11 mouse cellular contexts compared by ENCODE assay signal in the genomic region with DNA sequence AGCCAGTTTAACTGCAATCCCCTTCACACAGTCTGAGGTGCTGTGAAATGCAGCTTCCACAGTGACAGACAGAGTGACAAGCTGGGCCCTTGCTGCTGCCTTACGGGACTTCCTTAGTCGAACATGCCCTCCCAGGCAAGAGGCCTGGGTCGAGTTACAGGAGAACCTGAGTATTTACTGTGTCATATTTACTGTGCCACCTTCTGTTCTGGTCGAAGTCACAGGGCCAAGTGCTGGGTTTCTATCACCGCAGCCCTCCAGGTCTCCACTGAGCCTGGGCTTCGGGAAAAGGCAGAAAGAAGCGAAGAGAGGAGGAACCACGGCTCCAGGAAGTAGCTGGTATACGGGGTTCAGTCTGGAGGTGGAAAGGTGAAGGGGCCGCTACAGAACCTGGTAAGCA. TPM values are rescaled to one million over a fixed set of nuclear protein-coding genes. Genes with fewer than 3 reads are reported as not detected.
A peak's percentile ranks its signal among the peaks of the same experiment; 100 is the strongest.
DNase-seq lines count a peak whose midpoint lies in the region; ATAC-seq and TF ChIP-seq lines count a peak whose summit lies in the region.
"Had no signal": no experiment of that assay in that cellular context is flagged by ENCODE, and none has a peak within 500 bp of the region (broad histone marks: within the 10 kb centered on the region; RNA-seq: fewer than 3 reads in every experiment).

No protein-coding gene starts in this region.

- H3K27me3 ChIP-seq in heart, postnatal 0 days (ENCODE audit: control insufficient read depth, insufficient read depth, low read length): no peaks in the 10 kb centered on the region
- H3K27me3 ChIP-seq in forebrain, embryonic 13.5 days: no peaks in the 10 kb centered on the region
- H3K27me3 ChIP-seq: neural tube, embryonic 13.5 days had no signal

- H3K4me3 ChIP-seq in heart, postnatal 0 days (ENCODE audit: low read depth, low read length): no peak overlapping the region
- no peak overlapping the region for H3K4me3 ChIP-seq in forebrain, embryonic 13.5 days
- H3K4me3 ChIP-seq: neural tube, embryonic 13.5 days had no signal

- no peak overlapping the region; the same call in 1 of the 2 replicates for H3K9ac ChIP-seq in heart, postnatal 0 days (replicated peaks; ENCODE audit: low read depth, low read length)
- H3K9ac ChIP-seq in forebrain, embryonic 13.5 days: no peak overlapping the region
- H3K9ac ChIP-seq: neural tube, embryonic 13.5 days had no signal

- H3K4me1 ChIP-seq in heart, postnatal 0 days (ENCODE audit: control insufficient read depth, insufficient read depth): peaks cover 52% of the 10 kb centered on the region
- H3K4me1 ChIP-seq in forebrain, embryonic 13.5 days: no peaks in the 10 kb centered on the region

- peaks cover 12% of the 10 kb centered on the region for H3K36me3 ChIP-seq in heart, postnatal 0 days (replicated peaks; ENCODE audit: control insufficient read depth, insufficient read depth, low read length)
- H3K36me3 ChIP-seq in forebrain, embryonic 13.5 days (ENCODE audit: poor library complexity, severe bottlenecking): no peaks in the 10 kb centered on the region
- H3K36me3 ChIP-seq: neural tube, embryonic 13.5 days had no signal

- no peak for ATAC-seq in heart, postnatal 0 days (ENCODE audit: insufficient read depth, low read depth)
- ATAC-seq in forebrain, embryonic 13.5 days: no peak
- ATAC-seq: forebrain, embryonic 16.5 days had no signal

- WGBS in heart, postnatal 0 days: 68% methylated on average over 10 of the region's 10 CpGs
- 77% methylated on average over 10 of the region's 10 CpGs for WGBS in forebrain, embryonic 13.5 days

- H3K9me3 ChIP-seq in heart, postnatal 0 days (replicated peaks; ENCODE audit: control insufficient read depth, low read length): no peaks in the 10 kb centered on the region
- no peaks in the 10 kb centered on the region for H3K9me3 ChIP-seq in forebrain, embryonic 13.5 days (replicated peaks)
- H3K9me3 ChIP-seq: neural tube, embryonic 13.5 days had no signal

- DNase-seq in adrenal gland, postnatal 25 days: peak; percentile 2
- no peak for DNase-seq in adrenal gland, adult 8-10 months
- no peak for DNase-seq in heart, postnatal 0 days (ENCODE audit: low spot score)
- no peak for DNase-seq in heart, adult 18-20 months
- peak; percentile 26 for DNase-seq in thymus, postnatal 25 days
- DNase-seq in thymus, postnatal 0 days (ENCODE audit: low spot score): no peak
- no peak for DNase-seq in MN1 (ENCODE audit: low spot score)
- DNase-seq: thymus, adult 18-20 months had no signal

- TF ChIP-seq EP300 in heart, postnatal 0 days (IDR thresholded peaks at IDR 0.05; ENCODE audit: low read depth): no peak

- TF ChIP-seq CTCF in heart, postnatal 0 days (IDR thresholded peaks at IDR 0.05; ENCODE audit: low read depth): no peak

- 0 out of 2 replicates have a peak overlapping the region, but pooled peaks have one; percentile 51 for H3K27ac ChIP-seq in heart, postnatal 0 days (ENCODE audit: low read depth)
- no peak overlapping the region for H3K27ac ChIP-seq in forebrain, embryonic 13.5 days
- H3K27ac ChIP-seq: neural tube, embryonic 13.5 days had no signal

- H3K4me2 ChIP-seq in heart, postnatal 0 days (ENCODE audit: low read depth, low read length): no peak overlapping the region
- H3K4me2 ChIP-seq in forebrain, embryonic 13.5 days: no peak overlapping the region
- H3K4me2 ChIP-seq: neural tube, embryonic 13.5 days had no signal

RNA-seq across cellular contexts. Expression of gene H6pd, which starts 10.8 kb away (rescaled TPM):
- 127 and 149 TPM in 2 replicates for total RNA-seq in adrenal gland, postnatal 25 days (2021)
- total RNA-seq in adrenal gland, adult 8-10 months (2022): 100 to 1,000 TPM; 122 to 173 (median 155) TPM
- 25.7 and 35.2 TPM in 2 replicates for total RNA-seq in heart, postnatal 0 days (2014; rRNA removed; ENCODE audit: low replicate concordance)
- 7.1 and 7.3 TPM in 2 replicates for polyA plus RNA-seq in heart, postnatal 0 days (2015; fragmentation: Nextera tagmentation; extraction: Ambion mirVana)
- total RNA-seq in heart, adult 18-20 months (2021): 10 to 100 TPM; 35.4 to 48.7 TPM
- 12.3 and 13.8 TPM in 2 replicates for polyA plus RNA-seq in thymus, postnatal 0 days (2015; fragmentation: Nextera tagmentation; extraction: Ambion mirVana)
- polyA plus RNA-seq in forebrain, embryonic 13.5 days (2015; fragmentation: Nextera tagmentation; extraction: Ambion mirVana): 0.98 and 1.4 TPM in 2 replicates

RNA-seq across cellular contexts. Expression of gene Spsb1, which starts 43.2 kb away (rescaled TPM):
- total RNA-seq in adrenal gland, postnatal 25 days (2021): 23.7 and 25.6 TPM in 2 replicates
- total RNA-seq in adrenal gland, adult 8-10 months (2022): 10 to 100 TPM; 17.0 to 29.8 (median 23.9) TPM
- 13.2 and 19.3 TPM in 2 replicates for total RNA-seq in heart, postnatal 0 days (2014; rRNA removed; ENCODE audit: low replicate concordance)
- polyA plus RNA-seq in heart, postnatal 0 days (2015; fragmentation: Nextera tagmentation; extraction: Ambion mirVana): 14.4 and 15.2 TPM in 2 replicates
- total RNA-seq in heart, adult 18-20 months (2021): 10 to 100 TPM; 34.1 to 41.4 TPM
- polyA plus RNA-seq in thymus, postnatal 0 days (2015; fragmentation: Nextera tagmentation; extraction: Ambion mirVana): 9.0 and 9.5 TPM in 2 replicates
- 4.5 and 5.1 TPM in 2 replicates for polyA plus RNA-seq in forebrain, embryonic 13.5 days (2015; fragmentation: Nextera tagmentation; extraction: Ambion mirVana)

Comparison
In these comparisons a context has a peak if more than half of its experiments do, and no peak if none do; other contexts are left out.
1. DNase-seq: peak in adrenal gland, postnatal 25 days (single experiment) and thymus, postnatal 25 days (single experiment); none in adrenal gland, adult 8-10 months (single experiment), heart, postnatal 0 days (single experiment), heart, adult 18-20 months (0 of 2), thymus, postnatal 0 days (single experiment) and MN1 (single experiment).